Mouse (Mus musculus) E14TG2a.4 (cell line): ENCODE data around the gene Rap2c.
A peak's percentile ranks its signal among the peaks of the same experiment; 100 is the strongest.

Source experiments
- H3K27me3 ChIP-seq: 2 replicates; pipeline ENCODE4 v1.6.1; 2014; ENCODE audit warnings: low read length, control low read depth; ENCODE audit not compliant: insufficient read depth
- H3K36me3 ChIP-seq: 2 replicates; pipeline ENCODE4 v1.6.1; 2014; ENCODE audit warnings: low read length, control low read depth; ENCODE audit not compliant: insufficient read depth
- H3K4me1 ChIP-seq: replicated peaks from 2 replicates; pipeline ENCODE4 v1.6.1; 2014; ENCODE audit warnings: low read depth, low read length, control low read depth
- H3K4me3 ChIP-seq: replicated peaks from 2 replicates; pipeline ENCODE4 v1.5.1; 2014; ENCODE audit warnings: mild to moderate bottlenecking, low read length
- H3K9me3 ChIP-seq: 2 replicates; pipeline ENCODE4 v1.6.1; 2014; ENCODE audit warnings: low read length, control low read depth
- CTCF ChIP-seq: conservative IDR thresholded peaks from 2 replicates; pipeline ENCODE4 v1.5.1; 2014; ENCODE audit warnings: low read length
- NANOG ChIP-seq: IDR thresholded peaks from 2 replicates; pipeline ENCODE4 v1.6.1; 2014; ENCODE audit warnings: borderline replicate concordance, low read length, mixed read lengths
- POU5F1 ChIP-seq: IDR thresholded peaks from 2 replicates; pipeline ENCODE4 v1.6.1; 2014; ENCODE audit warnings: low read length, borderline replicate concordance

The Rap2c gene

DNA sequence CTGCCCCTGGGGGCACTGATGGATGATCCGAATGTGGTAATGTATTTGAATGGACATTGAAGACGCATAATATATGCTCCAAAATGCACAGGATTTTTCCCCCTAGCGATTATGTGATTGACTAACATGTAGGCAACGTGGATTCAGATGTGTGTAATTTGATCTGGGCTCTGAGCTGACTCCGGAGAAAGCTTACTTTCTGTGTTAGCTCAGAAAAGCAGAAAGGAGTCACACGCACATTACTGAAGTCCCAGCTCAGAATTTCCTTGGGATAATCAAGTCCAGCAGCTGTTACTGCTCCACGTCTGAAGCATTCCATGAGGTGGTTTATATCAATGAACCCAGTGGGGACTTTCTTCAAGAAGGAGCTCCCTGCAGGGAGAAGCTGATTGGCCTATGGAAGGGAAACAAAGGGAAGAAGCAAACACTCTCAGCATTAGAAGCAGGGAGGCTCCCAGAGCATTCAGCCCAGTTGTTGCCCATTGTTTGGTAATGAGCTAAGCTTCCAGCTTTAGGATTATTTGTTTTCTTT lies 17.9 kb upstream of the Rap2c start:
- H3K9me3 ChIP-seq: no peaks in the 10 kb centered on the region
- TF ChIP-seq POU5F1 (no peak), NANOG (peak; percentile 98)
- H3K36me3 ChIP-seq: no peaks in the 10 kb centered on the region
- H3K4me3 ChIP-seq: no peak overlapping the region
- peaks cover 21% of the 10 kb centered on the region for H3K27me3 ChIP-seq
- peaks cover 7% of the 10 kb centered on the region; the same call in 1 of the 2 replicates for H3K4me1 ChIP-seq

GRCm38 (mm10) chrX:51019884-51020283 lies 2.1 kb upstream of the Rap2c start:
- Histone ChIP-seq H3K27me3 (no peaks in the 10 kb centered on the region), H3K36me3 (peaks cover 7% of the 10 kb centered on the region), H3K4me1 (peaks cover 7% of the 10 kb centered on the region; the same call in 1 of the 2 replicates), H3K4me3 (no peak overlapping the region), H3K9me3 (no peaks in the 10 kb centered on the region)
- TF ChIP-seq POU5F1 (no peak), NANOG (no peak), CTCF (no peak)

DNA sequence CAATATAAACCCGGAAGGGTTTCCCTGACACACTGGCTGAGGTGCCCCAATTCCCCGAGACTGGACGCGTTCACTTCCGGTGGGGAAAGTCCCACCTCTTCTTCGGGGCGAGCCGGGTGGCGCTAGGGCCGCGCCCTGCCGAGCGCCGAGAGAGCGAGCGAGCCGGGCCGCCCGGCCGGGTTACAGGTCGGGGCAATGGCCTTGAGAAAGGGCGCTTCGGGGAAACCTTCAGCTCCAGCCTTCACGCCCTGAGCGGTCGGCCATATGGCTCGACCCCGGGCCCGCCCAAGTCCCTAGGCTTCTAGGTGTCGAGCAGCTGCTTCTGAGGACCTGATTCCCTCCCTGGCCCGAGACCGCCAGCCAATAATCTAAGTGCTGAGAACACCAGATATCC lies 965 bp upstream of the Rap2c start:
- TF ChIP-seq NANOG (no peak), POU5F1 (no peak), CTCF (no peak)
- Histone ChIP-seq H3K36me3 (peaks cover 15% of the 10 kb centered on the region), H3K27me3 (no peaks in the 10 kb centered on the region), H3K4me3 (peak overlapping the region; percentile 78), H3K4me1 (peaks cover 7% of the 10 kb centered on the region; the same call in 1 of the 2 replicates), H3K9me3 (no peaks in the 10 kb centered on the region)

- no peak for TF ChIP-seq CTCF
- no peak for TF ChIP-seq NANOG
- TF ChIP-seq POU5F1: no peak
- H3K4me1 ChIP-seq: peaks cover 7% of the 10 kb centered on the region; the same call in 1 of the 2 replicates
- no peaks in the 10 kb centered on the region for H3K27me3 ChIP-seq
- H3K4me3 ChIP-seq: peak overlapping the region; percentile 74
- H3K9me3 ChIP-seq: no peaks in the 10 kb centered on the region
- peaks cover 19% of the 10 kb centered on the region for H3K36me3 ChIP-seq
Observed at GRCm38 (mm10) chrX:51016926-51017325, 892 bp downstream of the Rap2c start.

DNA sequence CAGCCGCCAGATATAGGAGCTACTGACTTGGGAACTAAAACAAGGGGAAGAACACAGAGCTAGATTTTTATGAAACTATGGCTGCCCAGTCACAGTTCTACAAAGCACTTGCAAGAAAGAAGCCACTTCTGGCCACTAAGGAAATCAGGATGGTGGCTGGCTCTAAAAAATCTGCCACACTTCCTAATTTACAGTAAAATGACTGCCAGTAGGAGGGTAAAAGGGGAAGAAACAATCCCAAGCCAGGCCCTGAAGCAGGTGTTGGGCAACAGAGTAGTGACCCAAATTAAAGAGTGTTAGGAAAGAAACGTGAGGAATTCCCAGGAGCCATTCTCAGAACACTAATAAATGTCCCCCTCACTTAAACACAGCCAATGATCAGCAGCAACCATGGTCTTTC lies 5.5 kb downstream of the Rap2c start:
- TF ChIP-seq CTCF: no peak
- TF ChIP-seq NANOG: no peak
- no peak for TF ChIP-seq POU5F1
- H3K27me3 ChIP-seq: no peaks in the 10 kb centered on the region
- H3K4me3 ChIP-seq: no peak overlapping the region
- H3K36me3 ChIP-seq: peaks cover 28% of the 10 kb centered on the region
- H3K9me3 ChIP-seq: no peaks in the 10 kb centered on the region
- H3K4me1 ChIP-seq: no peaks in the 10 kb centered on the region

- no peaks in the 10 kb centered on the region for H3K9me3 ChIP-seq
- H3K36me3 ChIP-seq: peaks cover 26% of the 10 kb centered on the region
- H3K27me3 ChIP-seq: no peaks in the 10 kb centered on the region
- TF ChIP-seq NANOG (no peak), POU5F1 (no peak), CTCF (no peak)
- no peaks in the 10 kb centered on the region for H3K4me1 ChIP-seq
- H3K4me3 ChIP-seq: no peak overlapping the region
Observed at GRCm38 (mm10) chrX:51010323-51010722, 7.5 kb downstream of the Rap2c start.

- TF ChIP-seq POU5F1: no peak
- no peak for TF ChIP-seq CTCF
- TF ChIP-seq NANOG: no peak
- Histone ChIP-seq H3K36me3 (no peaks in the 10 kb centered on the region), H3K4me3 (no peak overlapping the region), H3K4me1 (no peaks in the 10 kb centered on the region), H3K27me3 (no peaks in the 10 kb centered on the region), H3K9me3 (no peaks in the 10 kb centered on the region)
Observed at GRCm38 (mm10) chrX:51000791-51001190, 17.0 kb downstream of the Rap2c start.

GRCm38 (mm10) chrX:50995310-50995709 lies 22.5 kb downstream of the Rap2c start:
- H3K36me3 ChIP-seq: no peaks in the 10 kb centered on the region
- no peak overlapping the region for H3K4me3 ChIP-seq
- TF ChIP-seq POU5F1: no peak
- TF ChIP-seq NANOG: no peak
- no peak for TF ChIP-seq CTCF
- no peaks in the 10 kb centered on the region for H3K4me1 ChIP-seq
- H3K9me3 ChIP-seq: no peaks in the 10 kb centered on the region
- H3K27me3 ChIP-seq: no peaks in the 10 kb centered on the region

DNA sequence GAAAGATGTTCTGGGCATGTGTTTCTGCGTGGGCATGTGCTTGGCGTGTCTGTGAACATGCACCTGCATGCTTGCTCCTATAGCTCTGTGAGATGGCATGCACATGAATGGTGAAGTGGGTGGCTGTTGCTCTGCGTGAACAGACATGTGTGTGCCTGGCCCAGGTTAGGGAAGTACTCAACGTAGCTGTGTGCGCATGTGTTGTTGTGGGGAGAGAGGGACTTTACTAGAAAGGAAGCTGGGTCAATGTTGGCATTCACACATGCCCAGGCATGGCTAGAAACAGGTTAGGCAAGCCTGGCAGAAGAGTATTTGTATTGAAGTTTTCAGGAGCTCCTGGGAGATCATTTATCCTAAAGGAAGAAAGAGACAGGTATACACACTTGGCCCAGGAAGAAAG lies 26.5 kb downstream of the Rap2c start:
- Histone ChIP-seq H3K4me1 (no peaks in the 10 kb centered on the region), H3K9me3 (no peaks in the 10 kb centered on the region), H3K4me3 (no peak overlapping the region), H3K27me3 (no peaks in the 10 kb centered on the region), H3K36me3 (no peaks in the 10 kb centered on the region)
- no peak for TF ChIP-seq NANOG
- no peak for TF ChIP-seq POU5F1
- TF ChIP-seq CTCF: no peak
